Mouse (Mus musculus) stomach, postnatal 0 days (tissue): ENCODE measurements around the gene Surf2. TPM values are rescaled to one million over a fixed set of nuclear protein-coding genes. Genes with fewer than 3 reads are reported as not detected.
A peak's percentile ranks its signal among the peaks of the same experiment; 100 is the strongest.
"Not testable (repeated sequence)": the region's sequence is repeated elsewhere in the genome, so short reads cannot be mapped to it uniquely, and the experiment has no call there.

Experiments
- ATAC-seq: fragments of 200-750 bp; cut with Nextera tagmentation; 2 replicates; pipeline ENCODE4 v1.8.0; 2017; ENCODE audit not compliant: low FRiP score, low TSS enrichment
- DNase-seq: peaks from one replicate; pipeline ENCODE4 v3.0.0-alpha.2; 2016; ENCODE audit warnings: low spot score
- H3K27ac ChIP-seq: fragments of 300-500 bp; sonication (generic); replicated peaks from 2 replicates; pipeline ENCODE4 v1.5.1; 2014; ENCODE audit warnings: mild to moderate bottlenecking, control low read depth
- H3K27me3 ChIP-seq: fragments of 300-500 bp; sonication (generic); 2 replicates; pipeline ENCODE4 v1.6.1; 2014; ENCODE audit warnings: low read length; ENCODE audit not compliant: control insufficient read depth, insufficient read depth
- H3K36me3 ChIP-seq: fragments of 300-500 bp; sonication (generic); 2 replicates; pipeline ENCODE4 v1.6.1; 2014; ENCODE audit warnings: low read length, mixed read lengths; ENCODE audit not compliant: control insufficient read depth, insufficient read depth
- H3K4me1 ChIP-seq: fragments of 300-500 bp; sonication (generic); replicated peaks from 2 replicates; pipeline ENCODE4 v1.6.1; 2014; ENCODE audit warnings: antibody characterized with exemption; ENCODE audit not compliant: control insufficient read depth, insufficient read depth
- H3K4me2 ChIP-seq: fragments of 300-500 bp; sonication (generic); replicated peaks from 2 replicates; pipeline ENCODE4 v1.6.1; 2014; ENCODE audit warnings: low read depth, mild to moderate bottlenecking, control low read depth, moderate library complexity
- H3K4me3 ChIP-seq: fragments of 300-500 bp; sonication (generic); 2 replicates; pipeline ENCODE4 v1.5.1; 2014; ENCODE audit warnings: low read depth, low read length, control low read depth
- H3K9ac ChIP-seq: fragments of 300-500 bp; sonication (generic); 2 replicates; pipeline ENCODE4 v1.6.1; 2014; ENCODE audit warnings: mild to moderate bottlenecking, low read length, control low read depth, mixed read lengths
- H3K9me3 ChIP-seq: fragments of 300-500 bp; sonication (generic); 2 replicates; pipeline ENCODE4 v1.6.1; 2016; ENCODE audit warnings: low read length; ENCODE audit not compliant: control insufficient read depth
- CTCF ChIP-seq: IDR thresholded peaks from 2 replicates; pipeline ENCODE4 v1.5.1; 2016; ENCODE audit warnings: antibody characterized with exemption, low read depth, mild to moderate bottlenecking, moderate library complexity
- EP300 ChIP-seq: optimal IDR thresholded peaks from 2 replicates; pipeline ENCODE3; 2016; ENCODE audit warnings: antibody characterized with exemption
- WGBS: fragments of 180-500 bp; shearing (Covaris S2); extraction: QIAGEN DNeasy Blood & Tissue Kit; methylation state at CpG from one replicate; pipeline ENCODE4 v1.1.7; 2014; 5-methylcytosine and 5-hydroxymethylcytosine counted together
- polyA plus RNA-seq: library from polyadenylated mRNA; unstranded; fragments of >200 nt; fragmentation: Nextera tagmentation; extraction: Ambion mirVana; gene quantifications from 2 replicates; pipeline ENCODE4 v1.2.1, GENCODE M21; 2015

The Surf2 gene
- polyA plus RNA-seq = 26.2 and 26.5 TPM in 2 replicates

DNA sequence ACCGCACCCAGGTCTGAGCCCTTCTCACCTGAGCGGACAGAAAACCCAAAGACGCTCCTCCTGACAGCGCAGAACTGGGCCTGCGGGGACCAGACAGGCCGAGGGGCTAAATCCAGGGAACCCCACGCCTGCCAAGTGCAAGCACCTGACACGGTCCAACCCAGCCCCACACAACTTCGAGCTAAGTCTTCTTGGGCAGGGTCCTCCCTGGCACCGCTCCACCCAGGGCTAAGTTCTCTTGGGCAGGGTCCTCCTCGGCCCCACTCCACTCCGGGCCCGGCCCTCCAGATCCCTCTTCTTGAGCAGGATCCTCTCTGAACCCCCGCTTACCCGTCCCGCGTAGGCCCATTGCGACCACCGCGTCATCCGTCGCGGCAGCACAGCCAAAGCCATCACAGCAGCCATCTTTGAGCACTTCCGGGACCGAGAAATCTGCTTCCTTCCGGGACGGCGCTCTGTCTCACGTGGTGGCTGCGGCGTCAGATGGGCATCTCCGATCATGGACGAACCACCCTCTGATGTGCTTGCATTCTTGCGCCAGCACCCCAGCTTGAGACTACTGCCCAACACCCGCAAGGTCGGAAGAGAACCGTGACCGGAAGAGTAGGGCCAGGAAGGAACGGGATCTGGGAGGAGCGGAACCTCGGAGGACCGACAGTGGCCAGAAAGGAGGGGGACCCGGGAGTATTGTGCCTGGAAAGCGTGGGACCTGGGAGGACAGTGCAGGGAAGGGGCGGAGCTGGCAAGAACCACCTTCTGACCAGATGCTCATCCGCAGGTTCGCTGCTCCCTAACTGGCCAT is at the start of gene Surf2, which contains the start of gene Surf1:
Gene Surf2, plus strand, starts transcription at position 441 of the 802 bp plus-strand sequence.
Gene Surf1, minus strand, starts transcription at position 604 of the 802 bp plus-strand sequence.
- peaks cover 19% of the 10 kb centered on the region for H3K36me3 ChIP-seq
- 2% methylated on average over 47 of the region's 47 CpGs for WGBS
- H3K27me3 ChIP-seq = no peaks in the 10 kb centered on the region
- H3K4me2 ChIP-seq = peak within 1 kb of the TSS; percentile 95
- H3K9ac ChIP-seq = peak within 1 kb of the TSS; percentile 87
- peak within 1 kb of the TSS; percentile 92 for H3K27ac ChIP-seq
- no peaks in the 10 kb centered on the region for H3K9me3 ChIP-seq
- no peak for TF ChIP-seq EP300
- no peak for TF ChIP-seq CTCF
- peaks cover 10% of the 10 kb centered on the region; the same call in 1 of the 2 replicates for H3K4me1 ChIP-seq
- peak within 1 kb of the TSS; percentile 78 for H3K4me3 ChIP-seq
- DNase-seq (peak; percentile 83), ATAC-seq (peak; percentile 72)

GRCm38 (mm10) chr2:26870666-26871065 is 45.5 kb upstream of the Surf2 start:
- TF ChIP-seq CTCF (no peak), EP300 (no peak)
- no peaks in the 10 kb centered on the region for H3K27me3 ChIP-seq
- no peaks in the 10 kb centered on the region for H3K9me3 ChIP-seq
- H3K27ac ChIP-seq = no peak overlapping the region
- H3K9ac ChIP-seq = no peak overlapping the region
- WGBS = 65% methylated on average over 6 of the region's 6 CpGs
- ATAC-seq = no peak
- no peaks in the 10 kb centered on the region for H3K36me3 ChIP-seq
- H3K4me3 ChIP-seq = no peak overlapping the region
- H3K4me2 ChIP-seq = no peak overlapping the region
- no peaks in the 10 kb centered on the region for H3K4me1 ChIP-seq
- no peak for DNase-seq

DNA sequence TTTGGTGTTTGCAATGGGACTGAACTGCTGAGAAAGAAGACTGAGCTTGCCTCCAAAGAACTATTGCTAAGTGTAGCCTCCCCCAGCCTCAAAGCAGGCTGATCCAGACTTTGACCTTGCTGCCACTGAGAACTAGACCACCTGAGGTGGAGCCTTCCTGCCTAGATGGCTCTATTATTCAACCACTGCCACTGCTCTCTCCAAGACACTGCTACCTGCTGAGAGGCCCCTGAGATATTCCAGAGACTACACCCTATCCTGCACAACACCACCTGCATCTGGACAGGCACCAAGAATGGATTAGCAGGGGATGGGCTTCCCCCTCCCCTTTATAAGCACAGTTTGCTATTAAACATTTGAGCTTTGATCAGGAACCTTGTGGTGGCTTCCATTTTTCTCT is 37.6 kb upstream of the Surf2 start:
- H3K27me3 ChIP-seq = no peaks in the 10 kb centered on the region
- no peak for ATAC-seq
- TF ChIP-seq CTCF = no peak
- no peak for TF ChIP-seq EP300
- DNase-seq = no peak
- no peak overlapping the region for H3K9ac ChIP-seq
- no peaks in the 10 kb centered on the region for H3K9me3 ChIP-seq
- H3K27ac ChIP-seq = no peak overlapping the region
- H3K4me3 ChIP-seq = no peak overlapping the region
- H3K4me2 ChIP-seq = no peak overlapping the region
- H3K4me1 ChIP-seq = no peaks in the 10 kb centered on the region
- H3K36me3 ChIP-seq = no peaks in the 10 kb centered on the region

DNA sequence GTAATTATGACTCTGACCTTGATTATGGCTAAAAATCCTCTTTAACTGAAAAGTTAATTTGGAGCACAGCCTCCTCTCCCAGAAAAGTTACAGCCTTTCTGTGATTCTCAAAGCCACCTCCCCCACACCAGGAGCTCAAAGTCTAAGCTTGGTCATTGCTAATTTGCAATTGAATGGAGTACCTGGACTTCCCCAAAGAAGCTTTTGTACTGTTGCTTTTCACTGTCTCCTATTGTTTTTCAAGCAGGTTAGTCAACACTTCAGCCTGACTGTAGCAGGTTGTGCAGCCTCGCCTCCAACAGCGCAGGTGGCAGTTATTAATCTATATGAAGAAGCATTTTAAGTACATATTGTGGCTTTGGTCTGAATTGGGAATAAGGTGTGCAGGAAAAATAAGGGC is 30.6 kb upstream of the Surf2 start:
- ATAC-seq, H3K4me1 ChIP-seq, H3K9ac ChIP-seq, H3K36me3 ChIP-seq, H3K27ac ChIP-seq, H3K27me3 ChIP-seq, H3K4me2 ChIP-seq, H3K9me3 ChIP-seq, H3K4me3 ChIP-seq, DNase-seq: not testable (repeated sequence)
- 83% methylated on average over 2 of the region's 2 CpGs for whole genome bisulfite sequencing

GRCm38 (mm10) chr2:26886170-26886569 is 30.0 kb upstream of the Surf2 start:
- not testable (repeated sequence) for H3K27me3 ChIP-seq, H3K4me3 ChIP-seq, H3K27ac ChIP-seq, DNase-seq, H3K4me1 ChIP-seq, ATAC-seq, H3K9ac ChIP-seq, H3K4me2 ChIP-seq, H3K36me3 ChIP-seq, H3K9me3 ChIP-seq
- WGBS = 62% methylated on average over 4 of the region's 4 CpGs

GRCm38 (mm10) chr2:26895898-26896297 is 20.3 kb upstream of the Surf2 start:
- no peak overlapping the region for H3K9ac ChIP-seq
- TF ChIP-seq EP300 (no peak), CTCF (0 out of 2 replicates have a peak, but pooled peaks have one; percentile 13)
- peaks cover 35% of the 10 kb centered on the region for H3K36me3 ChIP-seq
- H3K4me3 ChIP-seq = no peak overlapping the region
- no peaks in the 10 kb centered on the region for H3K27me3 ChIP-seq
- no peaks in the 10 kb centered on the region for H3K4me1 ChIP-seq
- no peaks in the 10 kb centered on the region for H3K9me3 ChIP-seq
- H3K27ac ChIP-seq = no peak overlapping the region
- no peak overlapping the region for H3K4me2 ChIP-seq
- DNase-seq (peak; percentile 6), ATAC-seq (no peak)
- WGBS = 84% methylated on average over 4 of the region's 4 CpGs
